Mouse (Mus musculus) kidney, adult 9 months (tissue): Measurements from ENCODE around the gene Rpl36.

Experiments
- DNase-seq: peaks from one replicate; pipeline ENCODE4 v3.0.0; 2022

Rpl36 gene

GRCm38 (mm10) chr17:56654771-56655170 is 41.6 kb downstream of the Rpl36 start:
- no peak for DNase-seq

DNA sequence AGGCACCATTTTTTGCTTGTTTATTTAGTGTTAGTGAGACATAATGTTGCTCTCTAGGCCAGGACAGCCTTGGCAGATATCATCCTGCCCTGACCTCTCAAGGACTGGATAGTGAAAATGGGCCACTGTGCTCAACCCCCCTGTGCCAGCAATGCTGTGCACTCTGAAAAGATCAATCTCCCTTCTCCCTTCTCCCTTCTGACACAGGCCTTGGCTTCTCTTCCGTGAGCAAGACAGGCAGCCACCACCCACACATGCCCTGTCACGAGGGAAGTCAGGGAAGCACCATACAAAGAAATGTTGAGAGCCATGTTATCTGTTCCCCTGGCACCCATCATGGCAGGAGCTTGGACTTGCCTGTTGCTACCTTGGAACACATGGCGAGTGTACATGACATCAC is 42.1 kb downstream of the Rpl36 start:
- DNase-seq, result no peak

DNA sequence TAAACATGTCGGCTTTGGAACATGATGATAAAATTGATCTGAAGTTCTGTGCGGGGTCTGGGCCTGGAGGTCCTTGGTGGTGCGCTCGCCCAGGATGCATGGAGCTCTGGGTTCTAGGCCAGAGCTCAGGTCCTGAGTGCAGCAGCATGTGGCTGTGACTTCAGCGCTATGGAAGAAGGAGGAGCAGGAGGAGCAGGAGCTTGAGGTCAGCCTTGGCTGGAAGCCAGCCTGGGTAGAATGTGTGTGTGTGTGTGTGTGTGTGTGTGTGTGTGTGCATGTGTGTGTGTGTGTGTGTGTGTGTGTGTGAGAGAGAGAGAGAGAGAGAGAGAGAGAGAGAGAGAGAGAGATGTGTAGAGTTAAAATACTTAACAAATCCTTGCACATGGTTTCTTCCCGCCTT is 43.0 kb downstream of the Rpl36 start:
- no peak for DNase-seq

GRCm38 (mm10) chr17:56663659-56664058 is 50.4 kb downstream of the Rpl36 start:
- DNase-seq, result no peak
